Mouse (Mus musculus) heart, postnatal 0 days (tissue): ENCODE data around the gene Dock1. TPM values are rescaled to one million over a fixed set of nuclear protein-coding genes. Genes with fewer than 3 reads are reported as not detected.

Experiments used
- ATAC-seq: fragments of 200-750 bp; cut with Nextera tagmentation; 2 replicates; pipeline ENCODE4 v1.8.0; 2017; ENCODE audit warnings: low read depth, moderate number of reproducible peaks, moderate library complexity; ENCODE audit not compliant: insufficient read depth
- DNase-seq: peaks from one replicate; pipeline ENCODE4 v3.0.0-alpha.2; 2016; ENCODE audit warnings: low spot score
- H3K27ac ChIP-seq: fragments of 300-500 bp; sonication (generic); 2 replicates; pipeline ENCODE4 v1.5.1; 2014; ENCODE audit warnings: low read depth, mild to moderate bottlenecking
- H3K27me3 ChIP-seq: fragments of 300-500 bp; sonication (generic); 2 replicates; pipeline ENCODE4 v1.6.1; 2014; ENCODE audit warnings: low read length, mixed read lengths; ENCODE audit not compliant: control insufficient read depth, insufficient read depth
- H3K36me3 ChIP-seq: fragments of 300-500 bp; sonication (generic); replicated peaks from 2 replicates; pipeline ENCODE4 v1.6.1; 2014; ENCODE audit warnings: low read length, mixed read lengths; ENCODE audit not compliant: control insufficient read depth, insufficient read depth
- H3K4me1 ChIP-seq: fragments of 300-500 bp; sonication (generic); 2 replicates; pipeline ENCODE4 v1.6.1; 2014; ENCODE audit warnings: antibody characterized with exemption; ENCODE audit not compliant: control insufficient read depth, insufficient read depth
- H3K4me2 ChIP-seq: fragments of 300-500 bp; sonication (generic); 2 replicates; pipeline ENCODE4 v1.6.1; 2014; ENCODE audit warnings: low read depth, mild to moderate bottlenecking, low read length, moderate library complexity
- H3K4me3 ChIP-seq: fragments of 300-500 bp; sonication (generic); 2 replicates; pipeline ENCODE4 v1.5.1; 2014; ENCODE audit warnings: low read depth, low read length
- H3K9ac ChIP-seq: fragments of 300-500 bp; sonication (generic); replicated peaks from 2 replicates; pipeline ENCODE4 v1.6.1; 2014; ENCODE audit warnings: low read depth, low read length, mixed read lengths
- H3K9me3 ChIP-seq: fragments of 300-500 bp; sonication (generic); replicated peaks from 2 replicates; pipeline ENCODE4 v1.6.1; 2016; ENCODE audit warnings: low read length; ENCODE audit not compliant: control insufficient read depth
- CTCF ChIP-seq: IDR thresholded peaks from 2 replicates; pipeline ENCODE4 v1.5.1; 2016; ENCODE audit warnings: antibody characterized with exemption, control low read depth, low read depth
- EP300 ChIP-seq: IDR thresholded peaks from 2 replicates; pipeline ENCODE4 v1.6.1; 2016; ENCODE audit warnings: antibody characterized with exemption, low read depth
- WGBS: fragments of 180-500 bp; shearing (Covaris S2); extraction: QIAGEN DNeasy Blood & Tissue Kit; methylation state at CpG from one replicate; pipeline ENCODE4 v1.1.7; 2014; 5-methylcytosine and 5-hydroxymethylcytosine counted together
- polyA plus RNA-seq: library from polyadenylated mRNA; unstranded; fragments of >200 nt; fragmentation: Nextera tagmentation; extraction: Ambion mirVana; gene quantifications from 2 replicates; pipeline ENCODE4 v1.2.1, GENCODE M21; 2015
- total RNA-seq: library from RNA; depleted of rRNA; stranded (reverse); fragments of >200 nt; gene quantifications from 2 replicates; pipeline ENCODE4 v1.2.3, GENCODE M21; 2014; ENCODE audit warnings: low replicate concordance

Gene Dock1
- total and polyA plus RNA-seq, 2 experiments from 2014 or later = 9.7 to 15.2 TPM

- TF ChIP-seq EP300 (no peak), CTCF (no peak)
- ATAC-seq = no peak
- Histone ChIP-seq H3K4me3 (no peak overlapping the region), H3K36me3 (0 out of 2 replicates have a peak, but pooled peaks cover 6% of the 10 kb centered on the region), H3K4me2 (no peak overlapping the region), H3K9ac (no peak overlapping the region), H3K27ac (no peak overlapping the region), H3K9me3 (no peaks in the 10 kb centered on the region), H3K27me3 (no peaks in the 10 kb centered on the region), H3K4me1 (no peaks in the 10 kb centered on the region)
- WGBS = 90% methylated on average over 6 of the region's 6 CpGs
- DNase-seq = no peak
Measured at GRCm38 (mm10) chr7:135076904-135077303, 406.4 kb downstream of the Dock1 start.

GRCm38 (mm10) chr7:135077340-135077739, 406.9 kb downstream of the Dock1 start:
- Histone ChIP-seq H3K4me1 (no peaks in the 10 kb centered on the region), H3K36me3 (0 out of 2 replicates have a peak, but pooled peaks cover 10% of the 10 kb centered on the region), H3K27ac (no peak overlapping the region), H3K9me3 (no peaks in the 10 kb centered on the region), H3K9ac (no peak overlapping the region), H3K4me2 (no peak overlapping the region), H3K4me3 (no peak overlapping the region), H3K27me3 (no peaks in the 10 kb centered on the region)
- ATAC-seq (no peak), DNase-seq (no peak)
- WGBS = 62% methylated on average over 6 of the region's 6 CpGs
- TF ChIP-seq CTCF (no peak), EP300 (no peak)

GRCm38 (mm10) chr7:135077806-135078205, 407.4 kb downstream of the Dock1 start:
- H3K36me3 ChIP-seq = 0 out of 2 replicates have a peak, but pooled peaks cover 13% of the 10 kb centered on the region
- H3K4me1 ChIP-seq = no peaks in the 10 kb centered on the region
- ATAC-seq = no peak
- no peak for DNase-seq
- no peaks in the 10 kb centered on the region for H3K9me3 ChIP-seq
- no peaks in the 10 kb centered on the region for H3K27me3 ChIP-seq
- TF ChIP-seq EP300 = no peak
- H3K4me3 ChIP-seq = no peak overlapping the region
- no peak overlapping the region for H3K9ac ChIP-seq
- WGBS = 67% methylated on average over 10 of the region's 10 CpGs
- no peak overlapping the region for H3K27ac ChIP-seq
- H3K4me2 ChIP-seq = no peak overlapping the region

- Histone ChIP-seq H3K36me3 (0 out of 2 replicates have a peak, but pooled peaks cover 15% of the 10 kb centered on the region), H3K4me3 (no peak overlapping the region), H3K4me2 (no peak overlapping the region), H3K27me3 (no peaks in the 10 kb centered on the region), H3K27ac (no peak overlapping the region), H3K9me3 (no peaks in the 10 kb centered on the region), H3K9ac (no peak overlapping the region), H3K4me1 (peaks cover 11% of the 10 kb centered on the region; the same call in 1 of the 2 replicates)
- TF ChIP-seq CTCF = no peak
- TF ChIP-seq EP300 = no peak
- no peak for DNase-seq
- WGBS = 81% methylated on average over 8 of the region's 8 CpGs
- ATAC-seq = no peak
Measured at GRCm38 (mm10) chr7:135083421-135083820, 413.0 kb downstream of the Dock1 start.

- Histone ChIP-seq H3K4me2 (no peak overlapping the region), H3K27ac (no peak overlapping the region), H3K36me3 (0 out of 2 replicates have a peak, but pooled peaks cover 15% of the 10 kb centered on the region), H3K9ac (no peak overlapping the region), H3K27me3 (no peaks in the 10 kb centered on the region), H3K4me3 (no peak overlapping the region), H3K9me3 (no peaks in the 10 kb centered on the region), H3K4me1 (peaks cover 11% of the 10 kb centered on the region; the same call in 1 of the 2 replicates)
- ATAC-seq = no peak
- TF ChIP-seq CTCF (no peak), EP300 (no peak)
- DNase-seq = no peak
- 35% methylated on average over 7 of the region's 7 CpGs for WGBS
Measured at GRCm38 (mm10) chr7:135084069-135084468, 413.6 kb downstream of the Dock1 start.

GRCm38 (mm10) chr7:135086556-135086955, 416.1 kb downstream of the Dock1 start:
- H3K36me3 ChIP-seq = 0 out of 2 replicates have a peak, but pooled peaks cover 13% of the 10 kb centered on the region
- peaks cover 11% of the 10 kb centered on the region; the same call in 1 of the 2 replicates for H3K4me1 ChIP-seq
- no peak for DNase-seq

More at GRCm38 (mm10) chr7:135086556-135086955, 416.1 kb downstream of the Dock1 start:
- Histone ChIP-seq H3K9ac (no peak overlapping the region), H3K4me3 (no peak overlapping the region), H3K4me2 (no peak overlapping the region), H3K9me3 (no peaks in the 10 kb centered on the region), H3K27me3 (no peaks in the 10 kb centered on the region), H3K27ac (no peak overlapping the region)
- WGBS = 77% methylated on average over 5 of the region's 5 CpGs
- no peak for TF ChIP-seq CTCF
- no peak for TF ChIP-seq EP300
- ATAC-seq = no peak
